Mouse (Mus musculus): ENCODE results near the gene Cacna1g. TPM values are rescaled to one million over a fixed set of nuclear protein-coding genes. Genes with fewer than 3 reads are reported as not detected.

Gene Cacna1g
- polyA plus RNA-seq, 1 experiment from 2014 or later = 18.4 TPM

Other genes with a start within 250 kb of the Cacna1g start
- 4.1 and 5.0 TPM in 2 replicates for gene Wfikkn2, start 228.2 kb downstream of the Cacna1g start, polyA plus RNA-seq (2015; fragmentation: Nextera tagmentation; extraction: Ambion mirVana)
- 0.95 TPM in 1 of 2 replicates, not detected in the other for gene Gm21885, start 192.3 kb downstream of the Cacna1g start, polyA plus RNA-seq (2015; fragmentation: Nextera tagmentation; extraction: Ambion mirVana)
- 142 and 159 TPM in 2 replicates for gene Luc7l3, start 152.2 kb downstream of the Cacna1g start, polyA plus RNA-seq (2015; fragmentation: Nextera tagmentation; extraction: Ambion mirVana)
- 8.5 and 10.2 TPM in 2 replicates for gene Ankrd40, start 146.2 kb downstream of the Cacna1g start, polyA plus RNA-seq (2015; fragmentation: Nextera tagmentation; extraction: Ambion mirVana)
- 0.57 and 0.92 TPM in 2 replicates for gene Abcc3, start 81.2 kb downstream of the Cacna1g start, polyA plus RNA-seq (2015; fragmentation: Nextera tagmentation; extraction: Ambion mirVana)
- 0.43 and 0.66 TPM in 2 replicates for gene Spata20, start 12.0 kb upstream of the Cacna1g start, polyA plus RNA-seq (2015; fragmentation: Nextera tagmentation; extraction: Ambion mirVana)
- 0.43 and 0.57 TPM in 2 replicates for gene Epn3, start 25.8 kb upstream of the Cacna1g start, polyA plus RNA-seq (2015; fragmentation: Nextera tagmentation; extraction: Ambion mirVana)
- gene Mycbpap, start 47.5 kb upstream of the Cacna1g start, polyA plus RNA-seq (2015; fragmentation: Nextera tagmentation; extraction: Ambion mirVana) = 4.9 and 5.6 TPM in 2 replicates
- 9.4 and 11.4 TPM in 2 replicates for gene Rsad1, start 75.1 kb upstream of the Cacna1g start, polyA plus RNA-seq (2015; fragmentation: Nextera tagmentation; extraction: Ambion mirVana)
- gene Chad, start 90.8 kb upstream of the Cacna1g start, polyA plus RNA-seq (2015; fragmentation: Nextera tagmentation; extraction: Ambion mirVana) = 0.43 and 0.61 TPM in 2 replicates
- 1.2 and 1.9 TPM in 2 replicates for gene Acsf2, start 127.7 kb upstream of the Cacna1g start, polyA plus RNA-seq (2015; fragmentation: Nextera tagmentation; extraction: Ambion mirVana)
- 151 and 158 TPM in 2 replicates for gene Lrrc59, start 155.6 kb upstream of the Cacna1g start, polyA plus RNA-seq (2015; fragmentation: Nextera tagmentation; extraction: Ambion mirVana)
- gene Mrpl27, start 179.6 kb upstream of the Cacna1g start, polyA plus RNA-seq (2015; fragmentation: Nextera tagmentation; extraction: Ambion mirVana) = 126 and 134 TPM in 2 replicates
- 2.2 and 2.9 TPM in 2 replicates for gene Eme1, start 179.8 kb upstream of the Cacna1g start, polyA plus RNA-seq (2015; fragmentation: Nextera tagmentation; extraction: Ambion mirVana)
- gene Xylt2, start 203.3 kb upstream of the Cacna1g start, polyA plus RNA-seq (2015; fragmentation: Nextera tagmentation; extraction: Ambion mirVana) = 11.6 and 11.8 TPM in 2 replicates
- gene Gm11541, start 230.3 kb upstream of the Cacna1g start, polyA plus RNA-seq (2015; fragmentation: Nextera tagmentation; extraction: Ambion mirVana) = not detected in 2 replicates

Data from midbrain, embryonic 16.5 days (tissue).